Mouse (Mus musculus) MN1 (cell line): Measurements from ENCODE around the gene Fxyd6.

Experiments
- DNase-seq: peaks from one replicate; pipeline ENCODE4 v3.0.0-alpha.2; 2016; ENCODE audit warnings: low spot score

Fxyd6 gene

DNA sequence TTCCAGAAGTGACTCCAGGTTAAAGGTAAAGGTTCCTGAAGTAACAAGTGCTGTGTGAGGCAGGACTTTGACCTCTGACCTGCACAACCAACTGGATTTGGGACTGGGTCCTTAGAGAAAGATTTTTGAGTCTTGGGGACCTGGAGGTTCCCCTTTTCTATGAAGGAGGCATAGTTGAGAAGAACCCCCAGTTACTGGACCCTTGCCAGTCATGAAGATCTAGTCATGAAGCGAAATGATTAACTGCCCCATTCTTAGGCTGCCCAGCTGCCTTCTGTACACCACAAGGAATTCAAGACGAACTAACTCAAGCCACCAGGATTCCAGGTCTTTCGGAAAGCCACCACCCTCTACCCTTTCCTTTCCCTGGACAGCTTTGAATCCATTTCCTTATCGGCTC is 6.4 kb downstream of the Fxyd6 start:
- no peak for DNase-seq

- no peak for DNase-seq
Observed at GRCm38 (mm10) chr9:45376883-45377282, 6.9 kb downstream of the Fxyd6 start.

DNA sequence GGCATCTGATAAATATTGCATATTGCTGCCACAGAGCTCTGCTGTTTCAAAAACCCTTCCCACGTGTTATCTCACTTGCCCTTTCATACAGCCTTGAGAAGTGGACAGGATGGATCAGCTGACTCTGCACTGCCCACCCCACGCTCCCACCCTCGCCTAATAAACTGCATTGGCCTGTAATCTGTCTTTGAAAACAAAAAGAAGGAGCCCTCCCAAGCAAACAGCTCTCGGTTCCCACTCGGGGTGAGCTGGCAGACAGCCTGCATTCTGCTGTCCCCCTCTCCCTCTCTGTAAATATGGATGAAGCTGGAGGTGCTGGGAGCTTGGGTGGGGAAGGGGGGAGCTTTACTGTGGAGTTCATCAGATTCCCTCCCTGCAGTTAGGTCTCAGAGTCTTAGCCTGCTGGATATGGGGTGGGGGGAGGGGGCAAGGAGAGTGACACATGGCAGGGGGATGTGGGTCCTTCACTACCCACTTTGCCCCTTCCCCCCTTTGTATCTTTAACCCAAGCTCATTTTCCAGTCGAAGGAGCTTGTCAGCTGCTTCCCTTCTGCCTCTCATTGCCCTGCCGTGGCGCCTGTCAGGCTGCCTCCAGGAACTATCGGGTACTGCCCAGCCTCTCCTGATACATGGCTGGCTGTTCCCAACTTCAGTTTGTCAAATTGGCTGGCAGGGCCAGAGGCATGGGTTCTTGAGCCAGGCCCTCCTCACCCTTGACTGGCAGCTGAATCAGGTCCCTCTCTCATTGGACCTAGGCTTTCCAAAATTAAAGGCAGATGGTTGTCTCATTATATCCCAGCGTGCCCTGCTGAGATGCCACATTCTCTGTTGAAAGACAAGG is 10.6 kb downstream of the Fxyd6 start:
- no peak for DNase-seq

GRCm38 (mm10) chr9:45382336-45382735 is 12.4 kb downstream of the Fxyd6 start:
- no peak for DNase-seq

GRCm38 (mm10) chr9:45382834-45383233 is 12.8 kb downstream of the Fxyd6 start:
- DNase-seq: no peak

- no peak for DNase-seq
Observed at GRCm38 (mm10) chr9:45383883-45384282, 13.9 kb downstream of the Fxyd6 start.

GRCm38 (mm10) chr9:45386698-45387097 is 16.7 kb downstream of the Fxyd6 start:
- DNase-seq: no peak

DNA sequence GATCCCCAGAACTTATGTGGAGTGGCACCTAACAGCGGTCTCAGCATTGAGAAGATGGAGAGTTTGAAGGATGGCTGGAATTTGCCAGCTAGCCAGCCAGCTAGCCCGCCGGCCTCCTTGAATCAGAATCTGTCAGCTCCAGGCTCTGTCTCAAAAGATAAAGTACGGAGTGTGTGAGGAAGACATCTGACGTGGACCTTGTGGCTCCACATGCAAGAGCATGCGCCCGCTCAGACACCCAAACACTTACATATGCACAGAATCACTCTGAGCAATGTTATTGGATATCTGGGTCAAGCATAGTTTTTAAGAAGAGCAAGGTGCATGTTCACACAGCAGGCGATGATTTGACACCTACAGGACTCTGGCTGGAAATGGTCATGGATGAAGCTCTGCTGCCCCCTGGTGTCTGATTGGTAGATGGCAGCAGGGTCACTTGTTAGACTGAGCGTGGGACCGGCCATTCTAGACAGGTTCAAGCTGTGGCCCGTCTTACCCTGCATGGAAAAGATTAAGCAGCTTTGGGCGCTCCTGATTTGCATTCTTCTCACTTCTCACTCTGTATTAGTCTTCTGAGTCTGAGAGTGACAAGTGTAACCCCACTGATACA is 18.5 kb downstream of the Fxyd6 start:
- peak; percentile 92 for DNase-seq

- DNase-seq: peak; percentile 92
Observed at GRCm38 (mm10) chr9:45389596-45389995, 19.6 kb downstream of the Fxyd6 start.

GRCm38 (mm10) chr9:45391299-45391698 is 21.3 kb downstream of the Fxyd6 start:
- no peak for DNase-seq

- no peak for DNase-seq
Observed at GRCm38 (mm10) chr9:45395218-45395617, 25.2 kb downstream of the Fxyd6 start.

DNA sequence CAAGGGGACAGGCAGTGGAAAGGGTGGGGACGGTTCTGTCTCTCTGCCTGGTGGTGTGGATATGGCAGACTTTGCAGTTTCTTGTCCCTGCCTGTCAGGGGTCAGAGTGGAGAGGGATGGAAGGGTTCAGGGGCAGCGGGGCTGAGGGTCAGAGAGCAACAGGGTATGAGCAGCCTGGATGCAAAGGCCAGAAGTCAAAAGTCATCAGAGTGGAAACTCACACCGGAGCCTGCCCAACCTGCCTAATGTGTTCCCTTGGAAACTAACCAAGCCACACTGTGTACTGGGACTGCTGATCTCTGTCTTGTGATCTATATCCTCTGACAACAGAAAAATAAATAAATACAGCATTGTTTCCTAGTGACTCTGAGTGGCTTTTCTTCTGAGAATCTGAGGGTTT is 25.8 kb downstream of the Fxyd6 start:
- no peak for DNase-seq

GRCm38 (mm10) chr9:45398336-45398735 is 28.4 kb downstream of the Fxyd6 start:
- no peak for DNase-seq

DNA sequence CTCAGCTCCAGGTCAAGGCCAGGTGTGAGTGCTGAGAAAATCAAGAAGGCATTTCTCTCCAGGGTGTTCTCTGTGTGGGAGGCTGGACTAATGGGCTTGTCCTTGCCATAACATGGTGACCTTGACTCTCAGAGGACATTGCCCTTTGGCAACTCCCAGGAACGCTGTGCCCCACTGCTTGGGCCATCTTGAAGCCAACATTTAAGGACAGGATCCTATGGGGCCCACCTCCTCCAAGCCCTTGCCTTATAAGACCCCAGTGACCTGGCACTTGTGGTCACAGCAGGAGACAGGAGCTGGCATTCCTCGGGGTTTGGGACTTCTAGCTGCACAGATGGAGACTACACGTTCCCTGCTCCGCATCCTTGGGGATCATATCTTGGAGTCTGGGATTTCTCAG is 29.4 kb downstream of the Fxyd6 start, which contains the start of gene Fxyd2:
TSS of gene Fxyd2 (plus strand) at position 236 of the 400 bp plus-strand sequence.
- no peak for DNase-seq

DNA sequence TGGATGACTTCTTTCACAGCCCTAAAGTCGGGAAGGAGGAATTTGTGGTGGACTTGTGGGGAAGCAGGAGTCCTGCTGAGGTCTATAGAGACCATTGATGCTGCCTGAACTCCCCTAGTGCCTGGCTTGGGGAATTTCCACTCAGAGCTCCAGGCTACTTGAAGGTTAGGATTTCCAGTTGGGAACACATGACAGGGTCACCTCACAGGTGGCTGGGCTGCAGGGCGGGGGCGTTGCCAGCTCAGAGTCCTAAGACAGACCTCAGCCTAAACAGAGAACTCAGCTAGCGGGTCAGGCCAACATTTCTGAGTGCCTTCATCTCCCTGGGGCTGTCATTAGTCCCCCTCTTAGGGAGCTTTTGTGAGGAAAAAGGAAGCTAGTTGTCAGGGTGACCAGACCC is 31.9 kb downstream of the Fxyd6 start:
- DNase-seq: no peak

GRCm38 (mm10) chr9:45402957-45403356 is 33.0 kb downstream of the Fxyd6 start:
- DNase-seq: no peak

DNA sequence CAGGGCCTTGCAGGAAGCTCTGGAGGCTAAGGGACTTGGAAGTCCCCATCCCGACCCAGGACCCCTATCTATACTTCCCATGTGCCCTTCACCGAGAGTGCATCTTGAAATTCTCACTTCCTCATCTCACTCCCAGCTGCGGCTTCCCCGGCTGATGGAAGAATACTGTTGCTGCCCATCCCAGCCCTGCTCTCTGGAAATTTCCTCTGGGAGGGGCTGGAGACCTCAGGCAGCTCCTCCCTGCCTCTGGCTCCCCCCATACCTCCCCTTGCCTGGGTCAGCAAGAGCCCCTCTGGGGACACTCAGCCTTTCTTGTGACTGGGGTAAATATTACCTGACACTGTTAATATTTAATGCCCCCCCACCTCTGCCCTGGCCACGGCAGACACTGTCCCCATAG is 35.7 kb downstream of the Fxyd6 start:
- no peak for DNase-seq

- DNase-seq: no peak
Observed at GRCm38 (mm10) chr9:45406808-45407207, 36.8 kb downstream of the Fxyd6 start.

DNA sequence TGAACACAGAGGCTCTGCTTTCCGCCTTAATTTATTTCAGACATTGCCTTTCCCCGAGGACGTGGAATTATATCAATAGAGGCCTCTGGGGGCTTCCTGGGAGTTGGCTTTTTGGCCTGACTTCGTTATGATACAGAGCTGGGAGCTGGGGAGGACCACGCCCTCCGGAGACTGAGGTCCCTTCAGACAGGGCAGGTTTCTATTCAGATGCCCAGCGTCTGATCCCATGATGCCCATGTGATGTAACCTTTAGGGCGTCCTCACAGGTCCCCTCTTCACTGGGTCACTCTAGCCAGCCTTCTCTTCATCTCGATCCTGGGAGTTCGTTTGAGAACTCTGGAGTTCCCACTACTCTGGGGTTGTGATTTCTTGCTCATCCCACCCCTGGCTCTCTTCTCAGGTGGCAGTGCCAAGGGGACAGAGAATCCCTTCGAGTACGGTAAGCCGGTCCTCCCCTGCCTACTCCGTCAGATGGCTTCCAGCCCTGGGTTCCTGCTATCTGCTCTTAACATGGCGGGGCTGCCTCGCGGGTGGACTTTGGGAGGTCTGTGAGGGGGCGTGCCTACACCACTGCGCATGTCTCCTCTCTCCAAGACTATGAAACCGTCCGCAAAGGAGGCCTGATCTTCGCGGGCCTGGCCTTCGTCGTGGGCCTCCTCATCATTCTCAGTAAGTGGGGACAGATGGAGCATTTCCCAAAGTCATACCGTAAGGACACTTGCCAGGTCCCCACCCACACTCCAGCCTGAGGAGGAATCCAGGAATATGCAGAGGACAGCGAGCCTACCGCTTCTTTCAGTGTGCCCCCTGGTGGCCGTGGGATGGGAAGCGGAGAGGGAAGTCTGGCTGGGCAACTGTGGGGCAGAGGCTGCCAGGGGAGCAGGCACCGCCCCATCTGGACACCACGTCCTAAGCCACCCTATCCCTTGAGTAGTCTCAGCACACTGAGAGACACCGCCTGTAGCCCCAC is 38.0 kb downstream of the Fxyd6 start:
- peak; percentile 71 for DNase-seq

GRCm38 (mm10) chr9:45410193-45410592 is 40.2 kb downstream of the Fxyd6 start:
- no peak for DNase-seq

DNA sequence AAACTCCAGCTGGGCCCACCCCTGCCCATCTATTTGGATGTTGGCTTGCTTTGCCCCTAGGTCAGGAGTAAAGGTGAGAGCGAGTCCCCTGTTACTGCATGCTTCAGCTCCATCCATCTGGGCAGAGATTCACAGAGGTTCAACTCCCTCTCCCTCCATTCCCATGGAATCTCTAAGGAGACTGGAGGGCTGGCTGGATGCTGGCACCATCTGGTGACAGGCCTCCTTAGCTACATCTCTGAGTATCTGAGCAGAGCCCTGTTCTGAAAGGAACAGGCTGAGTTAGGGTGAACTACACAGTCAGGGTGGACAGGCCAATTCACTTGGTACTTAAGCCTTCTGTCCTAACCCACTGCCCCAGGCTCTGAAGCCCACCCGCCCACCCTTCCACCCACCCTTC is 40.6 kb downstream of the Fxyd6 start:
- DNase-seq: no peak

DNA sequence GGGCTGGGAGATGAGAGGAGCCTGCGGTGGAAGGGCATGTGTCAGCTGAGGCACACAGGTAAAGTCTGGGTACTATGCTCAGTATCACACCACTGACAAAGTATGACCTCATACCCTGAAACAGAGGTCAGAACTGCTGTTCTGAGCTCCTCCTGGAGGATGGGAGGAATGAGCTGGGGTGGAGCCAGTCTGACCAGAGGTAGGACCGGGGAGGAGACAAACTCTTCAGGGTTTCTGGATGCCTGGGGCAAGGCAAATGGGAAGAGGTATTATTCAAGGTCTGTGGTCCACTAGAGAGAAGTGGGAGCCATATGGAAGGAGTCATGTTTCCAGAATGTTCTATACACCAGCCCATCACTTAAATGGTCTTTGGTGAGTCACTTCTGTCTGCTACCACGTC is 41.1 kb downstream of the Fxyd6 start:
- DNase-seq: no peak
